Mouse (Mus musculus) MEL (cell line): ENCODE data around the gene Clca2.

Experiments used
- CTCF ChIP-seq, 3 experiments: IDR thresholded peaks in 2 of 3; conservative IDR thresholded peaks in 1 of 3; 2 replicates each; pipeline ENCODE4 v1.5.1; 2011 to 2012; ENCODE audit warnings: low read length in 3 of 3, low read depth in 2 of 3, mild to moderate bottlenecking in 2 of 3, improper control_type of control experiment in 1 of 3, inconsistent platforms in 1 of 3, mixed read lengths in 1 of 3, moderate library complexity in 1 of 3; ENCODE audit not compliant: control insufficient read depth in 1 of 3, insufficient read depth in 1 of 3, poor library complexity in 1 of 3, severe bottlenecking in 1 of 3
- EP300 ChIP-seq, 2 experiments: IDR thresholded peaks; 2 replicates each; pipeline ENCODE4 v1.6.1; 2011; ENCODE audit warnings: improper control_type of control experiment in 2 of 2, low read length in 2 of 2, low read depth in 1 of 2, mild to moderate bottlenecking in 1 of 2
- GABPA ChIP-seq: IDR thresholded peaks from 2 replicates; pipeline ENCODE4 v1.6.1; 2012; ENCODE audit warnings: low read depth, mild to moderate bottlenecking, inconsistent platforms, low read length, improper control_type of control experiment, moderate library complexity
- GATA1 ChIP-seq: IDR thresholded peaks from 2 replicates; pipeline ENCODE4 v1.6.1; 2011; ENCODE audit warnings: low read depth, low read length, improper control_type of control experiment
- MAFK ChIP-seq: IDR thresholded peaks from 2 replicates; pipeline ENCODE4 v1.6.1; 2011; ENCODE audit warnings: low read depth, mild to moderate bottlenecking, low read length, improper control_type of control experiment, borderline replicate concordance
- POLR2A ChIP-seq, 2 experiments: IDR thresholded peaks; 2 replicates each; pipeline ENCODE4 v1.6.1; 2011 to 2012; ENCODE audit warnings: low read length in 2 of 2, mild to moderate bottlenecking in 2 of 2, control low read depth in 1 of 2, improper control_type of control experiment in 1 of 2, low read depth in 1 of 2, moderate library complexity in 1 of 2; ENCODE audit not compliant: control insufficient read depth in 1 of 2, insufficient read depth in 1 of 2, poor library complexity in 1 of 2
- POLR2AphosphoS2 ChIP-seq: IDR thresholded peaks from 2 replicates; pipeline ENCODE4 v1.6.1; 2011; ENCODE audit warnings: low read length, improper control_type of control experiment
- SMC3 ChIP-seq: IDR thresholded peaks from 2 replicates; pipeline ENCODE4 v1.6.1; 2011; ENCODE audit warnings: low read depth, low read length, improper control_type of control experiment
- USF2 ChIP-seq, 2 experiments: IDR thresholded peaks; 2 replicates each; pipeline ENCODE4 v1.6.1; 2011 to 2012; ENCODE audit warnings: improper control_type of control experiment in 2 of 2, low read length in 2 of 2, borderline replicate concordance in 1 of 2, inconsistent platforms in 1 of 2, low read depth in 1 of 2, mild to moderate bottlenecking in 1 of 2; ENCODE audit not compliant: insufficient read depth in 1 of 2
- ZNF384 ChIP-seq: IDR thresholded peaks from 2 replicates; pipeline ENCODE4 v1.6.1; 2012; ENCODE audit warnings: low read depth, mild to moderate bottlenecking, inconsistent platforms, low read length, improper control_type of control experiment

- TF ChIP-seq POLR2A (IDR thresholded peaks at IDR 0.05; ENCODE audit: control insufficient read depth in 1 of 2, insufficient read depth in 1 of 2, low read depth in 1 of 2, low read length in 2 of 2, poor library complexity in 1 of 2) = no peak
- TF ChIP-seq CTCF (IDR thresholded peaks at IDR 0.05 in 2 of 3, conservative IDR thresholded peaks at IDR 0.05 in 1 of 3; ENCODE audit: control insufficient read depth in 1 of 3, insufficient read depth in 1 of 3, low read depth in 2 of 3, low read length in 3 of 3, poor library complexity in 1 of 3, severe bottlenecking in 1 of 3) = no peak
- TF ChIP-seq GABPA = no peak
- no peak for TF ChIP-seq USF2 (IDR thresholded peaks at IDR 0.05; ENCODE audit: borderline replicate concordance in 1 of 2, insufficient read depth in 1 of 2, low read depth in 1 of 2, low read length in 2 of 2)
- TF ChIP-seq POLR2AphosphoS2 = no peak
- no peak for TF ChIP-seq EP300 (IDR thresholded peaks at IDR 0.05; ENCODE audit: low read depth in 1 of 2, low read length in 2 of 2)
- TF ChIP-seq MAFK = no peak
- TF ChIP-seq SMC3 = no peak
- no peak for TF ChIP-seq ZNF384
- no peak for TF ChIP-seq GATA1
These were observed 4.5 kb upstream of the Clca2 start for GRCm38 (mm10) chr3:145103770-145104169.
